Mouse (Mus musculus) heart, adult 11 months (tissue): ENCODE measurements at regions not wholly inside any gene's neighbourhood (a gene's known extent, or its start where the extent isn't known, plus 50 kb on each side); places are given as distances from the start of the nearest gene placed in this dataset.

Source experiments
- DNase-seq: peaks from one replicate; pipeline ENCODE4 v3.0.0; 2022

- no peak for DNase-seq
These were observed 148.3 kb upstream of the Irx5 start for GRCm38 (mm10) chr8:92209081-92209480.

- no peak for DNase-seq
These were observed 161.8 kb upstream of the Irx5 start for GRCm38 (mm10) chr8:92195635-92196034.

- DNase-seq = no peak
These were observed 163.4 kb upstream of the Irx5 start for GRCm38 (mm10) chr8:92194065-92194464.

DNA sequence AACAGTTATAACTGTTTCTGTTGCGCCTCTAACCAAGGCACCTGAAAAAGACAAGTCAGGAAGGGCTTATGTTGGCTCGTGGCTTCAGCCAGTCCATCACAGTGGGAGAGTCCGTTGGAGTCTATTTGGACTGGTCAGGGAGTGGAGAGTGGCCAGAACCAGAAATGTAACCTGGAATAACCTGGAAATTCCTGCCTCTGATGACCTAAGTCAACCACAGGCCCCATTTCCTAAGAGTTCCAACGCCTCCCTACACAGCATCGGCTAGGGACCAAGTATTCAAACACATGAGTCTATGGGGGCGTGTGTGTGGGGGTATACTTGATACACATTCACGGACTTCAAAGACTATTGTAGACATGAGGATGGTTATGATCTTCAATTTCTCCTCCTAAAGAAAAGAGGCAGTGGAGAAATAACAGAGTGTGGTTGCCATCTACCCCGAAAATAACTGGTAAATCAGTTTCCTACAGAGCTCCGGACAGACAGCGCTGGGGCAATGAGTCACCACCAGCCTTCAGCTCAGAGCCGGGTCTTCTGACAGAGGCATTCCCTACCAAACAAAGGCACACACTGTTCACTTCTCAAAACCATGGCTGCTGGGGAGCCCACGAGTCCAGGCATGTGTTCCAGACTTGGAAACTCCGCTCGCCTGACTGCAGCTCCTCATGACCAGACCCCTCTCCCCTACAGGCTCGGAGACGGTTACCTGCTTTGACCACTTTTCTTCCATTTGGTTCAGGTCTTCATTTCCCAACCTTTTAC is 167.0 kb upstream of the Irx5 start:
- DNase-seq = no peak

- DNase-seq = no peak
These were observed 174.1 kb upstream of the Irx5 start for GRCm38 (mm10) chr8:92183331-92183730.

- DNase-seq = no peak
These were observed 176.8 kb upstream of the Irx5 start for GRCm38 (mm10) chr8:92180651-92181050.

DNA sequence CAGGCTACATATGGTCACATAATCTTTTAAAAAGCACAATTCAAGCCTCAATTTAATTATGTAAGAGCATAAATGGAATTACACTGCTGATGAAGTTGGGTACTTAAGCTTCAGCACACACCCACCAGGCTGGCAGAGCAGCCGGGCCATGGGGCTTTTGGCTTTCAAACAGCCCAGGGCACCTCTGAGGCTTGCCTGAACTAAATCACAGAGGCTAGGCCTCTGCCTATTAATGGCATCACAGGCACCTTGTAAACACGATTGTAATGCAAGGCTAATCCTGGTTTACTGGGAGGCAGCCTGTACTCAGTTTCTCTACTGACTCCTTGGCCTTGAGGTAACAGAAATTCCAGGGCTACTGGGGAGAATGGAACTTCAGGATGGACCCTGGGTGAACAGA is 178.1 kb upstream of the Irx5 start:
- no peak for DNase-seq

DNA sequence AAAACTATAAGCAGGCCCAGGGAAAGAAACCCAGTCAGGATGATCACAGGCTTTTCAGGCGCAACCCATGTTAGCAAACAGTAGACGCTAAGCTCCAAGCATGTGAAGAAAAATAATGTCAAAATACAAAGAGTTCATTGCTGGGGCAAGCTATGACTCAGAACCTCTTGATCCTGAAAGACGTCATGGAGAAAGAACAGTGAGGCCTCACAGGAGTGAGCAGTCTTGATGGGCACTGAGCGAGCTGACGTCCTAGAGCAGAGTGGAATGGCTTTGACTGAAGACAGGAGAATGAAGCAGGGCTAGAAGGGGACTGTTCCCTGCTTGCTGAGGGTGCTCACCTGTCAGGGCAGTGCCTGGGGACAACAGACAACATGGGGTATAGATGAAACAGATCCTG is 181.3 kb upstream of the Irx5 start:
- no peak for DNase-seq

DNA sequence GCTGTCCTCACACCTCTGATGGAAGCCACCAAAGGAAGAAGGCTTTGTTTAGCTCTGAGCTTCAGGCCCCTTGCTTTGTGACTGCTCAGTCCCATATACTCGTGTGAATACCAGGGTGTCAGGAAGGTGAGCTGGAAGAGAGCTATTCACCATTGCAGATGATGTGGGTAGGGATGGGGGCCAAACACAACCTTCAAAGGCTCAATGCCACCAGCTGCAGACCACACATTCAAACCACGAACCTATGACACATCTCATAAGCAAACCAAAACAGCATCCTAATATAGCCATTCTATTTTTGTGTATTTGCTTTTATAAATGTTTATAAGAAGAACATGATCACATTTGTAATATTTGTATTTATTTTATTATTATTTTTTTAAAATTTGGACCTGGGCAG is 183.3 kb upstream of the Irx5 start:
- DNase-seq = no peak

DNA sequence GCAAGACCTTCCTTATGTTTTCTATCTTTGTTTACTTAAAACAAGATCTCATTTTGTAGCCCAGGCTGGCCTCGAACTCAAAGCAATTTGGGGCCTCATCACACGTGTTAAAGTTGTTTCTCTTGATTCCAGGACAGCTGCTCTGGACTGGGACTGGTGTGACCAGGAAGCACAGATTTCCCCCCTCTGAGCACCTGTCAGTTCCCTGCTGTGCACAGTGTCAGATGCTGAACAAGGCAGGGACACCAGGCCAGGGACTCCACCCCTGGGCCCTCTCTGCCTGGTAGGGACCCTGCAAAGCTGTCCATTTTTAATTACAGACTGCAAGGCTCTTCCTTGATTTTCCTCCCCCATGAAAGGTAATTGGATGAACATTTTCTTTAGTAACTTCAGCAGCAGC is 185.8 kb upstream of the Irx5 start:
- DNase-seq = no peak

DNA sequence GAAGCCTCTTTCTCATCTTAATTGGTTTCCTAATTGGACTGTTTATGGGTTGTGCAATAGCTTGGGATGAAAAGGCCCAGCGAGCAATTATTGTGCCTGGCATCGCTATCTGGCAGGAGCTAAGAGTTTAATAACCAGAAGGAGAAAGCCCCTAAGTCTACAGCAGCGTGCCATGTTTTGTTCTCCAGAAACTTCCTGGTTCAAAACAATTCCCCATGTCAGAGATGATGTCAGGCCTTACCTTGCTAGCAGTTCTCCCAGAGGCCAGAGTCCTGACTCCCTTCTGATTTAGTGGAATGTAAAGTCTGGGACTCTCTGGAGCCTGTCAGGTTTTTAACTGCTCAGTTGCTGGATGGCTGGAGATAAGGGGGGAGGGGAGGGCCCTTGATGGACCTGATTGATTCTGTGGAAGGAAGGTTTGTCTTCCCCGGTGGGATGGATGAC is 190.1 kb upstream of the Irx5 start:
- DNase-seq = peak; percentile 70

GRCm38 (mm10) chr8:92165306-92165705 is 192.1 kb upstream of the Irx5 start:
- DNase-seq = peak; percentile 73

DNA sequence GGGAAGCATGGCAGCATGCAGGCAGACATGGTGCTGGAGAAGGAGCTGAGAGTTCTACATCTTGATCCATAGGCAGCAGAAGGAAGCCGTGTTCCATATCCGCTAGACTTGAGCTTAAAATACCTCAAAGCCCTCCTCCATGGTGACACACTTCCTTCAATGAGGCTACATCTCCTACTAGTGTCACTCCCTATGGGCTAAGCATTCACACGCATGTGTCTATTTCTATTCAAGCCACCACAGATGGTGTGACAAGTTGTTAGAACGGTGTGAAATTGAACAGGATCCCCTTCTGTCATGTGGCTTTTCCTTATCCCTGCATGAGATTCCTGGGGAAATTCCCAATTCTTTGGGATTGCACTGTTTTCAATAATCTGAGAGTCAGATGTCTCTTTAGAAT is 192.9 kb upstream of the Irx5 start:
- DNase-seq = peak; percentile 67

GRCm38 (mm10) chr8:92161002-92161401 is 196.4 kb upstream of the Irx5 start:
- no peak for DNase-seq

GRCm38 (mm10) chr8:92158219-92158618 is 199.2 kb upstream of the Irx5 start:
- no peak for DNase-seq

DNA sequence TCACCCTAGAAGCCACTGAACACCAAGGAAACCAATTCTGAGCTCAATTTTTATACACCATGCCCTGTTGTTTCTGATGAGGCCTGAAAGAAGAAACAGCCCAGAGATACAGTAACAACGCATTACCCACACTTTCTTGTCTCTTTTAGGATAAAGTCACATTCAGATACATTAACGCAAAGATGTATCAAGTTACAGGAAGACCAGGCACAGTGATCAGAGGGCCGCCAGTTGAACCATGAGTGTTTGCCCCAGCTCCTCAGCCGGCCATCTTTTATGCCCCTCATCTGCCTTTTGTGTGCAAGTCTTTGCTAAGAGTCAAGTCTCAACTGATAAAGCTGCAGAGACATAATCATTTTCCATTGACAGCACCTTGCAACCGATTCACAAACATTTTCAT is 204.9 kb upstream of the Irx5 start:
- DNase-seq = peak; percentile 61

DNA sequence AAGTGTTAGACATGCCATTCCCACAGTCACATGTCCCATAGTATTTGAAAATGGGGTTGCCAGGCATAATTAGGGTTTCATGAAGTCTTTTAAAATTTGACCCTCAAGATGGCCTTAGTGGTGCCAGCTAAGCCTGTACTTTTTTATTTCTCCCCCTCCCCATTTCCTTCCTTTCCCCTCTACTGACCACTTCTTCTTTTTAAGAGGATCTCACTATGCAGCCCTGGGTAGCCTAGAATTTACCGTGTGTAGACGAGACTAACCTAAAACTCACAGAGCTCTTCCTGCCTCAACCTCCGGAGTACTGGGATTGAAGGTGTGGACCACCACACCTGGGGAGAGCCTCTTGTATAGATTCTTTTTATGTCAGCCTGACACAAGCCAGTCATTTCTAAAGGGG is 209.8 kb upstream of the Irx5 start:
- no peak for DNase-seq

DNA sequence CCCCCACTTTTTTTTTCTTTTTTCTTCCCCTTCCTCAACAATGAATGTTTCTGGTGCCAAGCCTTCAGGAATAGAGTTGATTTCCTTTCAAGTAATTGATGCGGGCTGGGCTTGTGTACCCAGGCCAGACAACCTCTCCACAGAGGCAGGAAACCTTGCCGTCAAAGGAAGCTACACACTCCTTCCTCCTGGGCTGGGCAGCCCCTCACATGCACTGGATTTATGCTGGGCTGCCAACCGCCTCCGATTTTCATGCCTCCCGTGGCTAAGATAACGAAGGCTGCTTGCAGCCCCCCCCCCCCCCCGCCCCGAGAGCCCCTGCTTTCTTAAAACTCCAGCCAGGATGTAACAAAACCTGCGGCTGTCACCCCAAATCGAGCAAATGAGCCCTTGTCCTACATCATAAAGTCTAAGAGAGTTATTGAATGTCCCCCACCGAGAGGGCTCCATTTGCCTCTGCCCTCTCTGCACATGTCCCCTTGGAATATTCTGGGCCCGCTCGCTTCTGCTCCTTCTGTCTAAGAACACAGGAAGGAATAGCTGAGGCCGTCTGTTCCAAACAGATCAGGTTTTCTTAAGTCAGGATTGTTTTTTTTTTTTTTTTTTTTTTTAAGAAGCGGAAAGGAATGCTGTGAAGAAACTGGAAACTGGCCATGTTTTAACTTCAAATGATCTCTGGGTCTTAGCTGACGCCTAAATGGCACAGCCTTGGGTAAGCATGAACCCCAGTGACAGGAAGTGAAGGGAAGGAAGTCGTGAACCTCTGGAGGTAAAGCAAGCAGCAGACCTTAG is 220.1 kb upstream of the Irx5 start:
- no peak for DNase-seq

DNA sequence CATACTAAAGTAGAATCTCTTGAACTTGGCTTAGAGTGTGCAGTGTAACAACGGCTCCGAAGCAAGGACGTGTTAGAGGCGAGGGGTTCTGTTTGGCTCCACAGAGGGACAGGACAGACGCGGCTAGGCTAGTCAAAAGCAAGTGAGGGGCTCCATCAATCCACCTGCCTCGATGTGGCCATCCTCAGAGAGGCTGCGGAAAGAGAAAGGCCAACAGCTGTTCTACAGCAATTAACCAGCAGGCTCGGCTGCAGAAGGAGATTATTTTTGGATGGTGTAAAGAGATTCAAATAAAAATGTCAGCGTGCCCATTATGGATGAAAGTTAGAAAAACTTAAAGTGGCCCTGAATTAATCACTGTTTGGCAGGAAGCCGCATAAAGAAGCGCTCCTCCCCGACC is 221.0 kb upstream of the Irx5 start:
- no peak for DNase-seq

GRCm38 (mm10) chr8:92134434-92134833 is 223.0 kb upstream of the Irx5 start:
- DNase-seq = peak; percentile 59

DNA sequence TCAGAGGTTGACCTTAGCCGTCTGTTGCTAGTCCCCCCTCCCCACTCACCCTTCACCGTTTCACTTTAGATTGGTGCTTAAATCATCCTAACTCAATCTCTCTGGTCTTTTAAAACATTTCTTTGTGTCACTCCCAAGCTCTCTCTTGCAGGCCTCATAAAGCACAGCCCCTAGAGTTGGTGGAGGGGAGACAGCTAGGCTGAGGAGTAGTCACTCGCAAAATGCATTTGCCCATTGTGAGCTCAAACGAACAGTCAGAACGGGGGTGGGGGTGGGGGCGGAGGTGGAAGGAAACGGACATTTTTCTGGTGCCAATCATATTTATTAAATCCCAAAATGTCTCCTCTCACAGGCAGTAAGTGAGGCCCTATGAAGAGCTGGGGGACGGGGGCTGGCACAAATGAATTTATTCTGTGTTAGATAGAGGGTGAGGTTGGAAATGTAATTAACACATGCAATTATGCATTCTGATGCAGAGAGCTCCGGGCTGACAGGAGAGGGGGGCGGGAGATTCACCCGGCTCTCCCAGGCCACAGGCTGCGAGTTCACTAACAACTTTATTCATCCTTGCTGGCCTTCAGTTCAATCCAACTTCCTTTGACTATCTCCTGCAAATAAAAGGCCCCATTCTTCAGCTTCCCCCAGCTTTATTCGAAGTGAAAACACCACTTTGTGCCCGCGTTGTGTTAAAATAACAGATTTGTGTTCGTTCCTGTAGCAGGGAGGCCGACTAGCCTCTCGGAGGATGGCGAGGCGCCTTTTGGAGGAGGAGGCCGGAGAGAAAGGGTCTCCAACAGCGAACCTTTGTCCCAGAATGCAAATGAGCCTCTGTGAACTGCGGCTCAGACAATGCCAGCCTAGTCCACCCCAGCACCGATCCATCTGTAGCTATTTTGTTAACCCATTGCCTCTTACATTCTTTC is 223.7 kb upstream of the Irx5 start:
- peak; percentile 54 for DNase-seq

GRCm38 (mm10) chr8:92132949-92133348 is 224.5 kb upstream of the Irx5 start:
- peak; percentile 49 for DNase-seq

GRCm38 (mm10) chr8:92132526-92132925 is 224.9 kb upstream of the Irx5 start:
- peak; percentile 54 for DNase-seq
